Mouse (Mus musculus) C2C12 (cell line): Measurements from ENCODE around the gene Ppp1r3g.

ENCODE experiments used
- CEBPB ChIP-seq: IDR thresholded peaks from one replicate; pipeline ENCODE4 v1.6.1; 2011; ENCODE audit warnings: low read depth, mild to moderate bottlenecking, control low read depth, moderate library complexity
- CTCF ChIP-seq: IDR thresholded peaks from one replicate; pipeline ENCODE4 v1.5.1; 2011; ENCODE audit not compliant: control insufficient read depth, insufficient read depth, insufficient read length
- MAX ChIP-seq: IDR thresholded peaks from one replicate; pipeline ENCODE4 v1.6.1; 2011; ENCODE audit warnings: mild to moderate bottlenecking, control low read depth
- MYOD1 ChIP-seq: IDR thresholded peaks from one replicate; pipeline ENCODE4 v1.6.1; 2011; ENCODE audit warnings: low read depth; ENCODE audit not compliant: control insufficient read depth, insufficient read length
- USF1 ChIP-seq: IDR thresholded peaks from one replicate; pipeline ENCODE4 v1.6.1; 2011; ENCODE audit warnings: low read depth, mild to moderate bottlenecking, control low read depth, moderate library complexity

DNA sequence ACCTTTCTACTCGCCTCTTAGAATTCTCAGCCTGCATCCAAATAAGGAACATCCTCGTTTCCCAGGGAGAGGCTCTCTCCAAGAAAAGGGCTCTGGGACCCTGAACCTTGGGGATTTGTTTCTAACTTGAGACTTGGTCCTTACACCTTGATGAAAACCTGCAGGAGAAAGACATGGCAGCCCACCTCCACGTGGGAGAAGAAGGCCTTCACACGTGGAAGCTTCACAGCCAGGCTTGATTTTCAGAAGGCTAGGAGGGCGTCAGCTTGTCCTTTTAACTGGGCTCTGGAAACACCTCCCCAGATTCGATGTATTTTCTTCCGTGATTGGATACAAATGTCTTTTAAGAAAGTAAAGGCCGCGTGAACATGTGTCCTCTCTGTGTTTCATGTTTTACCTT lies 11.2 kb downstream of the Ppp1r3g start:
- no peak for TF ChIP-seq USF1
- no peak for TF ChIP-seq CTCF
- TF ChIP-seq MAX: no peak
- no peak for TF ChIP-seq CEBPB
- no peak for TF ChIP-seq MYOD1
